33 mouse cellular contexts compared by ENCODE assay signal in genomic region chr8:126742081-126742480, GRCm38 (mm10).
"Had no signal": no experiment of that assay in that cellular context is flagged by ENCODE, and none has a peak within 500 bp of the region (broad histone marks: within the 10 kb centered on the region; RNA-seq: fewer than 3 reads in every experiment).

No protein-coding gene starts in this region.

- H3K4me2 ChIP-seq: heart, embryonic 11.5 days; heart, embryonic 12.5 days; heart, embryonic 13.5 days; heart, embryonic 15.5 days; hindbrain, embryonic 12.5 days; hindbrain, embryonic 14.5 days; hindbrain, embryonic 15.5 days; intestine, embryonic 15.5 days; kidney, embryonic 15.5 days had no signal

- H3K27me3 ChIP-seq: heart, embryonic 12.5 days; hindbrain, embryonic 12.5 days; hindbrain, embryonic 15.5 days; intestine, embryonic 15.5 days; kidney, embryonic 15.5 days had no signal

- H3K9ac ChIP-seq: heart, embryonic 12.5 days; heart, embryonic 13.5 days; heart, embryonic 15.5 days; hindbrain, embryonic 12.5 days; hindbrain, embryonic 14.5 days; hindbrain, embryonic 15.5 days; intestine, embryonic 15.5 days; kidney, embryonic 15.5 days had no signal

- H3K27ac ChIP-seq: heart, embryonic 13.5 days; heart, embryonic 15.5 days; hindbrain, embryonic 12.5 days; hindbrain, embryonic 14.5 days; hindbrain, embryonic 15.5 days; hindbrain, postnatal 0 days; intestine, embryonic 15.5 days; kidney, embryonic 15.5 days; kidney, postnatal 0 days; layer of hippocampus, adult 2 months; left cerebral cortex, adult 2 months had no signal

- H3K4me3 ChIP-seq: heart, embryonic 10.5 days; heart, embryonic 12.5 days; heart, embryonic 13.5 days; heart, embryonic 15.5 days; hindbrain, embryonic 12.5 days; hindbrain, embryonic 15.5 days; intestine, embryonic 15.5 days; kidney, embryonic 15.5 days; layer of hippocampus, adult 2 months; left cerebral cortex, adult 2 months had no signal

- H3K36me3 ChIP-seq: heart, embryonic 10.5 days; heart, embryonic 12.5 days; heart, embryonic 13.5 days; heart, embryonic 15.5 days; hindbrain, embryonic 12.5 days; hindbrain, embryonic 15.5 days; intestine, embryonic 15.5 days; kidney, embryonic 15.5 days had no signal

- DNase-seq: heart, postnatal 14 days; heart, postnatal 36 days; heart, postnatal 4 days; kidney, adult 11 months; kidney, adult 18-20 months; kidney, adult 2 months; kidney, adult 8-10 months; kidney, adult 9 months; kidney, postnatal 10 days; kidney, postnatal 14 days; kidney, postnatal 25 days; kidney, postnatal 36 days; kidney, postnatal 4 days; layer of hippocampus, adult 9-11 months; layer of hippocampus, postnatal 36 days had no signal

- ATAC-seq: hindbrain, embryonic 16.5 days; hindbrain, postnatal 0 days; inflammation-experienced regulatory T-cells, adult 6 months; intestine, embryonic 15.5 days; intestine, embryonic 16.5 days; intestine, postnatal 0 days had no signal

- H3K9me3 ChIP-seq: heart, embryonic 10.5 days; heart, embryonic 12.5 days; heart, embryonic 13.5 days; heart, embryonic 15.5 days; hindbrain, embryonic 12.5 days; hindbrain, embryonic 15.5 days; intestine, embryonic 15.5 days; kidney, embryonic 15.5 days had no signal
